ENCODE assay signal across 10 mouse cellular contexts in the genomic region with DNA sequence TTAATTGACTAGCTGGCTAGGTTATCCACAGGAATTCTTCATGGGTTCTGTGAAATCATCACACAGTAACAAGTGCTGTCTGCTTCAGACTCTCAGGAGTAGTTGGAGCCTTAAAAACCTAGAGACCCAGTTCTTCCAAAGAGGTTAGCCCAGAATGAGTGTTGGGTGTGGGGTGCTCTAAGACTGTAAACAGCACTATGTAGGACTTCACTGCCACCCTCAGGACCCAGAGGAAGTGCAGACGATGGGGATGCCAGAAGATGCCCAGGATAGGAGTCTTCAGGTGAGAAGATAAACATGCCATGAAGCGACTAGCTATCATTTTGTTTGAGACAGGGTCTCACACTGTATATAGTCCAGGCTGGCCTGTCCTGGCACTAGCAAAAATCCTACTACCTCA. TPM values are rescaled to one million over a fixed set of nuclear protein-coding genes. Genes with fewer than 3 reads are reported as not detected.
DNase-seq lines count a peak whose midpoint lies in the region; ATAC-seq lines count a peak whose summit lies in the region.
"Had no signal": no experiment of that assay in that cellular context is flagged by ENCODE, and none has a peak within 500 bp of the region (broad histone marks: within the 10 kb centered on the region; RNA-seq: fewer than 3 reads in every experiment).

No protein-coding gene starts in this region.

- H3K36me3 ChIP-seq in hindbrain, embryonic 14.5 days (replicated peaks; ENCODE audit: control insufficient read depth, insufficient read depth): no peaks in the 10 kb centered on the region
- no peaks in the 10 kb centered on the region for H3K36me3 ChIP-seq in neural tube, embryonic 14.5 days (ENCODE audit: control insufficient read depth, insufficient read depth, low read length)
- H3K36me3 ChIP-seq: neural tube, embryonic 12.5 days had no signal

- peak overlapping the region; percentile 99 for H3K4me2 ChIP-seq in hindbrain, embryonic 14.5 days (replicated peaks)
- H3K4me2 ChIP-seq in neural tube, embryonic 14.5 days (ENCODE audit: low read depth, low read length): peak overlapping the region; percentile 77; the same call in 1 of the 2 replicates

- peaks cover 9% of the 10 kb centered on the region for H3K27me3 ChIP-seq in hindbrain, embryonic 14.5 days (ENCODE audit: control insufficient read depth, insufficient read depth, low read length)
- H3K27me3 ChIP-seq in neural tube, embryonic 14.5 days (ENCODE audit: control insufficient read depth, insufficient read depth, low read length): peaks cover 7% of the 10 kb centered on the region

- no peak overlapping the region for H3K27ac ChIP-seq in hindbrain, embryonic 14.5 days
- no peak overlapping the region for H3K27ac ChIP-seq in neural tube, embryonic 14.5 days (ENCODE audit: low read depth, low read length)
- H3K27ac ChIP-seq: neural tube, embryonic 12.5 days had no signal

- peak; percentile 7 for DNase-seq in kidney, adult 9 months
- no peak for DNase-seq in kidney, adult 11 months
- peak; percentile 27 for DNase-seq in ZHBTc4 (ENCODE audit: low read depth, low spot score)
- peak; percentile 42 for DNase-seq in hindbrain, embryonic 14.5 days (ENCODE audit: low spot score)
- DNase-seq in heart, postnatal 14 days: no peak
- no peak for DNase-seq in urinary bladder, postnatal 10 days (ENCODE audit: low spot score)
- no peak for DNase-seq in testis, postnatal 14 days (ENCODE audit: low spot score)

- intact Hi-C loops in heart, postnatal 14 days (cut with DNase I): no loop called here

- no peak overlapping the region for H3K9ac ChIP-seq in hindbrain, embryonic 14.5 days
- H3K9ac ChIP-seq in neural tube, embryonic 14.5 days (replicated peaks; ENCODE audit: low read depth, low read length): no peak overlapping the region

- no peak overlapping the region for H3K4me3 ChIP-seq in hindbrain, embryonic 14.5 days (replicated peaks; ENCODE audit: low read length)
- H3K4me3 ChIP-seq in neural tube, embryonic 14.5 days (ENCODE audit: low read depth, low read length): no peak overlapping the region

- no peaks in the 10 kb centered on the region for H3K4me1 ChIP-seq in hindbrain, embryonic 14.5 days (replicated peaks; ENCODE audit: control insufficient read depth, insufficient read depth, low read length)
- H3K4me1 ChIP-seq in neural tube, embryonic 14.5 days (ENCODE audit: control insufficient read depth, insufficient read depth, low read length): peaks cover 3% of the 10 kb centered on the region; the same call in 1 of the 2 replicates

- peak; percentile 41; the same call in 1 of the 2 replicates for ATAC-seq in hindbrain, embryonic 14.5 days (ENCODE audit: low FRiP score)
- ATAC-seq in neural tube, embryonic 14.5 days (ENCODE audit: low read depth): peak; percentile 69; the same call in 1 of the 2 replicates

- WGBS in hindbrain, embryonic 14.5 days: 35% methylated on average over 2 of the region's 2 CpGs
- WGBS in neural tube, embryonic 14.5 days: 33% methylated on average over 2 of the region's 2 CpGs

- H3K9me3 ChIP-seq in hindbrain, embryonic 14.5 days (ENCODE audit: control insufficient read depth, low read length): no peaks in the 10 kb centered on the region
- H3K9me3 ChIP-seq in neural tube, embryonic 14.5 days (ENCODE audit: control insufficient read depth, low read length): no peaks in the 10 kb centered on the region
- H3K9me3 ChIP-seq: neural tube, embryonic 12.5 days had no signal

RNA-seq across cellular contexts. Expression of gene Nwd2, which starts 0.7 kb away (rescaled TPM):
- 18.8 and 21.8 TPM in 2 replicates for polyA plus RNA-seq in hindbrain, embryonic 14.5 days (2014; fragmentation: Nextera tagmentation; extraction: Ambion mirVana)
- polyA plus RNA-seq in neural tube, embryonic 14.5 days (2014; fragmentation: Nextera tagmentation; extraction: Ambion mirVana): 26.3 and 31.7 TPM in 2 replicates
- total RNA-seq in heart, postnatal 14 days (2021): not detected
- total RNA-seq: MEL had no signal

Comparison
In these comparisons a context has a peak if more than half of its experiments do, and no peak if none do; other contexts are left out.
1. DNase-seq: peak in kidney, adult 9 months (single experiment), ZHBTc4 (single experiment) and hindbrain, embryonic 14.5 days (single experiment); none in kidney, adult 11 months (single experiment), heart, postnatal 14 days (0 of 2), urinary bladder, postnatal 10 days (single experiment) and testis, postnatal 14 days (single experiment).